Mouse (Mus musculus) thymus, adult 2 months (tissue): Measurements from ENCODE around the gene Cacna1c. TPM values are rescaled to one million over a fixed set of nuclear protein-coding genes. Genes with fewer than 3 reads are reported as not detected.

Experiments used
- DNase-seq: peaks from one replicate; pipeline ENCODE4 v3.0.0; 2021
- H3K27ac ChIP-seq: fragments of 200-500 bp; 2 replicates; pipeline ENCODE4 v1.5.1; 2012; ENCODE audit warnings: low read length, control low read depth; ENCODE audit not compliant: control insufficient read depth, insufficient read depth
- H3K27me3 ChIP-seq: fragments of 200-500 bp; 2 replicates; pipeline ENCODE4 v1.6.1; 2012; ENCODE audit warnings: mild to moderate bottlenecking, low read length, moderate library complexity, mixed read lengths; ENCODE audit not compliant: control insufficient read depth, insufficient read depth
- H3K36me3 ChIP-seq: fragments of 200-500 bp; 2 replicates; pipeline ENCODE4 v1.6.1; 2012; ENCODE audit warnings: mild to moderate bottlenecking, low read length, moderate library complexity; ENCODE audit not compliant: control insufficient read depth, insufficient read depth
- H3K4me1 ChIP-seq: fragments of 200-500 bp; replicated peaks from 2 replicates; pipeline ENCODE4 v1.6.1; 2012; ENCODE audit warnings: low read length; ENCODE audit not compliant: control insufficient read depth, insufficient read depth
- H3K4me3 ChIP-seq: fragments of 200-500 bp; 2 replicates; pipeline ENCODE4 v1.5.1; 2012; ENCODE audit warnings: mild to moderate bottlenecking, low read length, control low read depth, moderate library complexity; ENCODE audit not compliant: control insufficient read depth, insufficient read depth
- CTCF ChIP-seq: fragments of 200-500 bp; IDR thresholded peaks from 2 replicates; pipeline ENCODE4 v1.5.1; 2012; ENCODE audit warnings: mild to moderate bottlenecking, control low read depth, low read length, moderate library complexity, borderline replicate concordance; ENCODE audit not compliant: control insufficient read depth, poor library complexity, insufficient read depth; ENCODE audit errors: extremely low read depth
- POLR2A ChIP-seq: fragments of 200-500 bp; IDR thresholded peaks from 2 replicates; pipeline ENCODE4 v1.6.1; 2012; ENCODE audit warnings: mild to moderate bottlenecking, low read length, control low read depth, moderate library complexity; ENCODE audit not compliant: control insufficient read depth, poor library complexity, insufficient read depth; ENCODE audit errors: extremely low read depth
- WGBS: fragments of 180-500 bp; shearing (Covaris S2); methylation state at CpG from one replicate; pipeline ENCODE4 v1.1.7; 2018; 5-methylcytosine and 5-hydroxymethylcytosine counted together
- polyA plus RNA-seq: library from polyadenylated mRNA; depleted of rRNA; stranded (reverse); fragments of >200 nt; gene quantifications from 2 replicates; pipeline ENCODE4 v1.2.3, GENCODE M21; 2012

Cacna1c gene
- polyA plus RNA-seq, 1 experiment = 4.8 TPM

GRCm38 (mm10) chr6:118884961-118885360 is 311.3 kb downstream of the Cacna1c start:
- Histone ChIP-seq H3K27ac (no peak overlapping the region), H3K36me3 (no peaks in the 10 kb centered on the region), H3K4me1 (no peaks in the 10 kb centered on the region), H3K4me3 (no peak overlapping the region), H3K27me3 (no peaks in the 10 kb centered on the region)
- no peak for DNase-seq
- WGBS = 86% methylated on average over 1 of the region's 1 CpGs
- TF ChIP-seq CTCF (no peak), POLR2A (no peak)

GRCm38 (mm10) chr6:118884073-118884551 is 312.1 kb downstream of the Cacna1c start:
- H3K4me1 ChIP-seq = no peaks in the 10 kb centered on the region
- H3K36me3 ChIP-seq = no peaks in the 10 kb centered on the region
- no peak for DNase-seq
- no peak overlapping the region for H3K27ac ChIP-seq
- H3K4me3 ChIP-seq = no peak overlapping the region
- TF ChIP-seq POLR2A = no peak
- no peak for TF ChIP-seq CTCF
- no peaks in the 10 kb centered on the region for H3K27me3 ChIP-seq
- WGBS = 80% methylated on average over 8 of the region's 8 CpGs

GRCm38 (mm10) chr6:118876204-118876603 is 320.0 kb downstream of the Cacna1c start:
- 68% methylated on average over 2 of the region's 2 CpGs for WGBS
- TF ChIP-seq POLR2A (no peak), CTCF (no peak)
- DNase-seq = no peak

GRCm38 (mm10) chr6:118870241-118870841 is 325.9 kb downstream of the Cacna1c start:
- no peak for TF ChIP-seq POLR2A
- TF ChIP-seq CTCF = no peak
- Histone ChIP-seq H3K4me1 (no peaks in the 10 kb centered on the region), H3K27ac (no peak overlapping the region), H3K4me3 (no peak overlapping the region), H3K36me3 (no peaks in the 10 kb centered on the region), H3K27me3 (no peaks in the 10 kb centered on the region)
- 72% methylated on average over 7 of the region's 7 CpGs for WGBS
- DNase-seq = no peak

More at GRCm38 (mm10) chr6:118876204-118876603, 320.0 kb downstream of the Cacna1c start:
- Histone ChIP-seq H3K27ac (no peak overlapping the region), H3K36me3 (no peaks in the 10 kb centered on the region), H3K4me1 (no peaks in the 10 kb centered on the region), H3K27me3 (no peaks in the 10 kb centered on the region), H3K4me3 (no peak overlapping the region)

- H3K4me1 ChIP-seq = no peaks in the 10 kb centered on the region
- no peak overlapping the region for H3K27ac ChIP-seq
- H3K36me3 ChIP-seq = no peaks in the 10 kb centered on the region
- TF ChIP-seq CTCF (no peak), POLR2A (no peak)
- WGBS = 95% methylated on average over 7 of the region's 7 CpGs
- no peaks in the 10 kb centered on the region for H3K27me3 ChIP-seq
- no peak for DNase-seq
- H3K4me3 ChIP-seq = no peak overlapping the region
These were observed 328.8 kb downstream of the Cacna1c start for GRCm38 (mm10) chr6:118867384-118867783.

- H3K27ac ChIP-seq = no peak overlapping the region
- TF ChIP-seq POLR2A (no peak), CTCF (no peak)
- 84% methylated on average over 3 of the region's 3 CpGs for WGBS
- DNase-seq = no peak
- H3K27me3 ChIP-seq = no peaks in the 10 kb centered on the region
- H3K4me1 ChIP-seq = no peaks in the 10 kb centered on the region
- no peak overlapping the region for H3K4me3 ChIP-seq
- H3K36me3 ChIP-seq = no peaks in the 10 kb centered on the region
These were observed 329.3 kb downstream of the Cacna1c start for GRCm38 (mm10) chr6:118866889-118867288.

- Histone ChIP-seq H3K27ac (no peak overlapping the region), H3K4me3 (no peak overlapping the region), H3K4me1 (no peaks in the 10 kb centered on the region), H3K27me3 (no peaks in the 10 kb centered on the region), H3K36me3 (no peaks in the 10 kb centered on the region)
- no peak for DNase-seq
- no peak for TF ChIP-seq CTCF
- no peak for TF ChIP-seq POLR2A
- WGBS = 92% methylated on average over 5 of the region's 5 CpGs
These were observed 330.3 kb downstream of the Cacna1c start for GRCm38 (mm10) chr6:118865777-118866380.
